Mouse (Mus musculus): ENCODE measurements at regions not wholly inside any gene's neighbourhood (a gene's known extent, or its start where the extent isn't known, plus 50 kb on each side); places are given as distances from the start of the nearest gene placed in this dataset.

DNA sequence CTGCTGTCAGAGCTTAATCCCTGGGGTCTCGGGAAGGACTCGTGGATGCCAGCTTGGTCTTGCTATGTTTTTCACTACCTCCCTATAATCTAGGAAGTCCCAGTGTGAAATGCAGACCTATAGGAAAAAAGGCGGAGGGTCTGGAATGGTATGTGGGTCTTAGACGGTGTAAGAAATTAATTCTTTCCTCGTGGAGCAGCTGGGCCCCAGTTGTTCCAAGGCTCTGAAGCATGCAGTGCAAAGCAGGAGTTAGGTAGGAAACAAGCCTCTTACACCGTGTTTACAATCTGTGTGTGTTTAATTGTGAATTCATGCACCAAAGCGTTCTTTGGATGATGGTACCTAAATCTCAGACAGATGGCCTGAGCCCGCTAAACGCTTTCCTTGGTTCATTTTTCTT, 241.1 kb downstream of the Atp23 start:
- TF ChIP-seq EP300 (IDR thresholded peaks at IDR 0.05; ENCODE audit: low read depth): no peak
- TF ChIP-seq CTCF (IDR thresholded peaks at IDR 0.05; ENCODE audit: low read depth): no peak
- no peak overlapping the region for H3K27ac ChIP-seq (ENCODE audit: low read depth)
- no peak for ATAC-seq (ENCODE audit: insufficient read depth, low read depth)
- no peak overlapping the region for H3K9ac ChIP-seq (replicated peaks; ENCODE audit: low read depth, low read length)
- DNase-seq (ENCODE audit: low spot score): no peak
- H3K36me3 ChIP-seq (replicated peaks; ENCODE audit: control insufficient read depth, insufficient read depth, low read length): no peaks in the 10 kb centered on the region
- no peak overlapping the region for H3K4me2 ChIP-seq (ENCODE audit: low read depth, low read length)
- no peak overlapping the region for H3K4me3 ChIP-seq (ENCODE audit: low read depth, low read length)
- no peaks in the 10 kb centered on the region for H3K27me3 ChIP-seq (ENCODE audit: control insufficient read depth, insufficient read depth, low read length)
- 79% methylated on average over 9 of the region's 9 CpGs for WGBS
- H3K9me3 ChIP-seq (replicated peaks; ENCODE audit: control insufficient read depth, low read length): no peaks in the 10 kb centered on the region
- H3K4me1 ChIP-seq (ENCODE audit: control insufficient read depth, insufficient read depth): no peaks in the 10 kb centered on the region

DNA sequence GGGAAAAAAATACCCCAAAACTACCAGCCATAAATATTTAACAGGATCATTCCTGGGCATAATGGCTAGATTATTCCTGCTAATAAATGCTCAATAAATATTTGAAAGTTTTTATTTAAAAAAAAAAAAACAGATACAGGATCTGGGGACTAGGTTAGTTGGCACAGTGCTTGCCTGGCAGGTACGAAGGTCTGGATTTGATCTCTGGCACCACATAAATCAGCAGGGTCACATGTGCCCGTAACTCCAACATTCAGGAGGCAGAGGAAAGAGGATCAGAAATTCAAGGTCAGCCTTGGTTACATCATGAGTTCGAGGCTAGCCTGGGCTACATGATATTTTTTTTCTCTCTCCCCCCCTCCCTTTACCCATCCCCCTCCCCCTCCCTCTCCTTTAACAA, 248.5 kb downstream of the Atp23 start:
- Histone ChIP-seq H3K27me3 (ENCODE audit: control insufficient read depth, insufficient read depth, low read length) (no peaks in the 10 kb centered on the region), H3K4me1 (ENCODE audit: control insufficient read depth, insufficient read depth) (no peaks in the 10 kb centered on the region), H3K4me3 (ENCODE audit: low read depth, low read length) (no peak overlapping the region), H3K9ac (replicated peaks; ENCODE audit: low read depth, low read length) (no peak overlapping the region), H3K4me2 (ENCODE audit: low read depth, low read length) (no peak overlapping the region), H3K27ac (ENCODE audit: low read depth) (no peak overlapping the region), H3K36me3 (replicated peaks; ENCODE audit: control insufficient read depth, insufficient read depth, low read length) (no peaks in the 10 kb centered on the region), H3K9me3 (replicated peaks; ENCODE audit: control insufficient read depth, low read length) (no peaks in the 10 kb centered on the region)
- ATAC-seq (ENCODE audit: insufficient read depth, low read depth): no peak
- WGBS: 75% methylated on average over 3 of the region's 3 CpGs
- TF ChIP-seq EP300 (IDR thresholded peaks at IDR 0.05; ENCODE audit: low read depth): no peak
- TF ChIP-seq CTCF (IDR thresholded peaks at IDR 0.05; ENCODE audit: low read depth): no peak
- no peak for DNase-seq (ENCODE audit: low spot score)

DNA sequence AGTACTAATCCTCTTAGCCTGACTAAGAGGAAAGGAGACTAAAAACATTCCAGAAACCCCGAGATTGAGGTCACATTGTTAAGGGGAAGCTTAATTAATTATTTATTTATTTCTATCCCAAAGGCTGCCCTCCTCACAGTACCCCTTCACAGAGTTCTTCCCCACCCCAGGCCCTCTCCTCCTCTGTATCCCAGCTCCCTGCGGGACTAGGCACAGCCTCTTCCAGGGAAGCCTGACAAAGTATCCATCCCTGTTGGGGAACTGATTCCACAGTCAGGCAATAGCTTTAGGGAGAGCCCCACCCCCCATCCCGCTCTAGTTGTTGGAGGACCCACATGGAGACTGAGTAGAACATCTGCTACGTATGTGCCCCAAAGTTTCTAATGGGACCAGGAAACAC, 254.6 kb downstream of the Atp23 start:
- WGBS: 35% methylated on average over 4 of the region's 4 CpGs
- H3K36me3 ChIP-seq (replicated peaks; ENCODE audit: control insufficient read depth, insufficient read depth, low read length): no peaks in the 10 kb centered on the region
- H3K4me2 ChIP-seq (ENCODE audit: low read depth, low read length): no peak overlapping the region
- H3K27ac ChIP-seq (ENCODE audit: low read depth): no peak overlapping the region
- DNase-seq (ENCODE audit: low spot score) (no peak), ATAC-seq (ENCODE audit: insufficient read depth, low read depth) (no peak)
- TF ChIP-seq CTCF (IDR thresholded peaks at IDR 0.05; ENCODE audit: low read depth) (no peak), EP300 (IDR thresholded peaks at IDR 0.05; ENCODE audit: low read depth) (no peak)
- H3K9ac ChIP-seq (replicated peaks; ENCODE audit: low read depth, low read length): no peak overlapping the region
- H3K4me3 ChIP-seq (ENCODE audit: low read depth, low read length): no peak overlapping the region
- H3K4me1 ChIP-seq (ENCODE audit: control insufficient read depth, insufficient read depth): no peaks in the 10 kb centered on the region
- H3K27me3 ChIP-seq (ENCODE audit: control insufficient read depth, insufficient read depth, low read length): no peaks in the 10 kb centered on the region
- no peaks in the 10 kb centered on the region for H3K9me3 ChIP-seq (replicated peaks; ENCODE audit: control insufficient read depth, low read length)

DNA sequence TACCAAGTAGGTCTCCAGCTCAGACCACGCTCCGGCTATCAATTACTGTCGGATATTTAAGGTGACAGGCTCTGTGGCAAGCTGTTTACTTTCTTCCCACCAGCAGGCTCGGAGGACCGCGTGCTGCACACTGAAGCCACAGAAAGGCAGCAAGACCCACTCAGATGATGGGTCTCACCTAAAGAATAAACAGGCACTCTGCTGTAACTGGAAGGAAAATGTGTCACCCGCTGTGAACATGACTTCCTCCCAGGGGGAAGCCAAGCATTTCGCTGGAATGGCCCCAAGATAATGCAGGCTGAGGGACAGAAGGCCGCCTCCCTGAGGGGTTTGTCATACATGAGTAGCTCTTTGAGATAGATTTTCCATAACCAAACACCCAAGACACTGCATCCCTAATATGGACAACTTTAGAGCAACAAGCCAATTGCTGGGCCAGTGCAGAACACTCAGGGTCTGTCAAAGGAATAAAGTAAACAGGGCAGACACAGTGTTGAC, 259.3 kb downstream of the Atp23 start:
- H3K4me2 ChIP-seq (ENCODE audit: low read depth, low read length): no peak overlapping the region
- no peak overlapping the region for H3K9ac ChIP-seq (replicated peaks; ENCODE audit: low read depth, low read length)
- H3K9me3 ChIP-seq (replicated peaks; ENCODE audit: control insufficient read depth, low read length): no peaks in the 10 kb centered on the region
- ATAC-seq (ENCODE audit: insufficient read depth, low read depth) (0 out of 2 replicates have a peak, but pooled peaks have one; percentile 6), DNase-seq (ENCODE audit: low spot score) (peak; percentile 10)
- no peaks in the 10 kb centered on the region for H3K27me3 ChIP-seq (ENCODE audit: control insufficient read depth, insufficient read depth, low read length)
- 7% methylated on average over 9 of the region's 9 CpGs for WGBS
- H3K4me3 ChIP-seq (ENCODE audit: low read depth, low read length): no peak overlapping the region
- no peak overlapping the region for H3K27ac ChIP-seq (ENCODE audit: low read depth)
- H3K4me1 ChIP-seq (ENCODE audit: control insufficient read depth, insufficient read depth): no peaks in the 10 kb centered on the region
- TF ChIP-seq EP300 (IDR thresholded peaks at IDR 0.05; ENCODE audit: low read depth) (no peak), CTCF (IDR thresholded peaks at IDR 0.05; ENCODE audit: low read depth) (no peak)
- H3K36me3 ChIP-seq (replicated peaks; ENCODE audit: control insufficient read depth, insufficient read depth, low read length): no peaks in the 10 kb centered on the region

DNA sequence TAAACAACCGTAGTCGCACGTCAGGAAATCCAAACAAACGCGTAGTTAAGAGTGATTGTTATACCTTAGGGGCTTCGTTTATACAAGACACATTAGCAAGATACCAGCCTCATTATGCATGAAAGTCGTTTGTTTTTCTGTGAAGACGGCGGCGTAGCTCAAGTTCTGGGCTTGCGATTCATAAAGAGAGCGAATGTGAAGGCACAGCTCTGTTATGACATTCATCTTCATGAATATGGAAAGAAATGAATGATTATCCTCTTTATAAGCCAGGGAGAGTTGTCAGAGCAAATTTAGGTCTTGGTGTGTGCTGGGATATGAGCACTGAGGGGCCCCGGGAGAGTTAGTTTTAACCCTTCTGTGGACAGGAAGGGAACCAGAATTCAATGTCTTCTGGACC, 266.4 kb downstream of the Atp23 start:
- Histone ChIP-seq H3K9ac (replicated peaks; ENCODE audit: low read depth, low read length) (no peak overlapping the region), H3K27ac (ENCODE audit: low read depth) (no peak overlapping the region), H3K27me3 (ENCODE audit: control insufficient read depth, insufficient read depth, low read length) (no peaks in the 10 kb centered on the region), H3K4me3 (ENCODE audit: low read depth, low read length) (no peak overlapping the region), H3K36me3 (replicated peaks; ENCODE audit: control insufficient read depth, insufficient read depth, low read length) (no peaks in the 10 kb centered on the region), H3K4me1 (ENCODE audit: control insufficient read depth, insufficient read depth) (no peaks in the 10 kb centered on the region), H3K4me2 (ENCODE audit: low read depth, low read length) (no peak overlapping the region), H3K9me3 (replicated peaks; ENCODE audit: control insufficient read depth, low read length) (no peaks in the 10 kb centered on the region)
- WGBS: 58% methylated on average over 13 of the region's 13 CpGs
- ATAC-seq (ENCODE audit: insufficient read depth, low read depth) (no peak), DNase-seq (ENCODE audit: low spot score) (no peak)
- TF ChIP-seq CTCF (IDR thresholded peaks at IDR 0.05; ENCODE audit: low read depth) (no peak), EP300 (IDR thresholded peaks at IDR 0.05; ENCODE audit: low read depth) (no peak)

DNA sequence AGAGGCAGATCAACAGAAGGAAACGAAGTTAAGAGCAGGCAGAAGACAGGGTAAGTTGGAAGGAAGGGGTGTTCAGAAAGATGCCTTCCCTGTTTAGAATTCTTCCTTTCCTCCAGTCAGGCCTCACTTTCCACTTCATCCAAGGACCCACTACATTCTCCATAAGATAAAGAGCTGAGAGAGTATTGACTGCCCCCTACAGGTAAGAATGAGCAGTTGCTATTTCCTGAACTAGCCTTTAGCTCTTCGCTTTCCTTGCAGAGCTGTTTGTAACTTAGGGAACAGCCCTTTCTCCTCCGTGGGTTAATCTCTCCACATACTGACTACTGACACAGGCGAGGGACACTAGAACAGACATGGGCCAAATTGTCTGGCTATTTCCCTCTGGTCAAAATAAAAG, 273.1 kb downstream of the Atp23 start:
- no peak overlapping the region for H3K9ac ChIP-seq (replicated peaks; ENCODE audit: low read depth, low read length)
- DNase-seq (ENCODE audit: low spot score) (no peak), ATAC-seq (ENCODE audit: insufficient read depth, low read depth) (no peak)
- no peak overlapping the region for H3K4me2 ChIP-seq (ENCODE audit: low read depth, low read length)
- no peak overlapping the region for H3K4me3 ChIP-seq (ENCODE audit: low read depth, low read length)
- no peaks in the 10 kb centered on the region for H3K4me1 ChIP-seq (ENCODE audit: control insufficient read depth, insufficient read depth)
- WGBS: 30% methylated on average over 4 of the region's 4 CpGs
- no peaks in the 10 kb centered on the region for H3K27me3 ChIP-seq (ENCODE audit: control insufficient read depth, insufficient read depth, low read length)
- H3K9me3 ChIP-seq (replicated peaks; ENCODE audit: control insufficient read depth, low read length): no peaks in the 10 kb centered on the region
- no peaks in the 10 kb centered on the region for H3K36me3 ChIP-seq (replicated peaks; ENCODE audit: control insufficient read depth, insufficient read depth, low read length)
- H3K27ac ChIP-seq (ENCODE audit: low read depth): no peak overlapping the region
- TF ChIP-seq CTCF (IDR thresholded peaks at IDR 0.05; ENCODE audit: low read depth): no peak
- TF ChIP-seq EP300 (IDR thresholded peaks at IDR 0.05; ENCODE audit: low read depth): no peak

All from heart, postnatal 0 days (tissue).